Mouse (Mus musculus): ENCODE data around the gene Adh6a. TPM values are rescaled to one million over a fixed set of nuclear protein-coding genes. Genes with fewer than 3 reads are reported as not detected.

The Adh6a gene
- polyA plus RNA-seq, 1 experiment from 2014 or later = not detected

DNA sequence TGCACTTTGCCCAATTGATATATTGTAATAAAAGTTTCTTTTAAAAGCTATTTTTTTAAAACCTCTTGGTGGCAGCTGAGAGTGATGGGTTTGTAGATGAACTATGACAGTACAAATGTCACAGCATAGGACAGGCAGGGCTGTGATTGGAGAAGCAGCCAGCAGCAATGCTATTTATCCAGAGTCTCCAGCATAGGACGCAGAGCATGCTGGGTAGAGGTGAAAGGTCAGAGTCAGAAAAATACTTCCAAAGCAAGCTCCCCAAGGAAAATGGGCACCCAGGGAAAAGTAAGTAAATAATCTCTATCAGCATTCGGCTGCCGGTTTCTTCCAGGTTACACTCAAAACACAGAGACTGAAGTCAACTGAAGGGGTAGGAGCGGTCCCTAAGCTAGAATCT lies 60.8 kb downstream of the Adh6a start:
- ATAC-seq = no peak
- 83% methylated on average over 4 of the region's 4 CpGs for WGBS
- H3K4me1 ChIP-seq (replicated peaks) = no peaks in the 10 kb centered on the region

GRCm38 (mm10) chr3:138375148-138375547 lies 62.1 kb downstream of the Adh6a start:
- no peak for ATAC-seq
- 89% methylated on average over 2 of the region's 2 CpGs for WGBS

More for the DNA sequence above, 60.8 kb downstream of the Adh6a start:
- no peaks in the 10 kb centered on the region for H3K36me3 ChIP-seq
- H3K9ac ChIP-seq (replicated peaks) = no peak overlapping the region
- no peak overlapping the region for H3K4me3 ChIP-seq (replicated peaks)
- H3K4me2 ChIP-seq (replicated peaks) = no peak overlapping the region
- no peaks in the 10 kb centered on the region for H3K9me3 ChIP-seq
- no peaks in the 10 kb centered on the region for H3K27me3 ChIP-seq
- H3K27ac ChIP-seq = no peak overlapping the region

More at GRCm38 (mm10) chr3:138375148-138375547, 62.1 kb downstream of the Adh6a start:
- H3K27me3 ChIP-seq = no peaks in the 10 kb centered on the region
- H3K9me3 ChIP-seq = no peaks in the 10 kb centered on the region
- no peaks in the 10 kb centered on the region for H3K36me3 ChIP-seq
- no peak overlapping the region for H3K4me3 ChIP-seq (replicated peaks)
- no peaks in the 10 kb centered on the region for H3K4me1 ChIP-seq (replicated peaks)
- H3K4me2 ChIP-seq (replicated peaks) = no peak overlapping the region
- no peak overlapping the region for H3K9ac ChIP-seq (replicated peaks)
- H3K27ac ChIP-seq = no peak overlapping the region

Other genes with a start within 250 kb of the Adh6a start
- 0.03 and 0.05 TPM in 2 replicates for gene 1110002E22Rik, start 248.2 kb upstream of the Adh6a start, polyA plus RNA-seq (2015; fragmentation: Nextera tagmentation; extraction: Ambion mirVana)
- gene Gm5105, start 245.9 kb upstream of the Adh6a start, polyA plus RNA-seq (2015; fragmentation: Nextera tagmentation; extraction: Ambion mirVana) = not detected in 2 replicates
- 8.9 and 9.3 TPM in 2 replicates for gene Trmt10a, start 169.8 kb upstream of the Adh6a start, polyA plus RNA-seq (2015; fragmentation: Nextera tagmentation; extraction: Ambion mirVana)
- gene Mttp, start 168.3 kb upstream of the Adh6a start, polyA plus RNA-seq (2015; fragmentation: Nextera tagmentation; extraction: Ambion mirVana) = 10.3 and 11.9 TPM in 2 replicates
- not detected in 2 replicates for gene 4930579F01Rik, start 119.5 kb upstream of the Adh6a start, polyA plus RNA-seq (2015; fragmentation: Nextera tagmentation; extraction: Ambion mirVana)
- gene Adh7, start 95.5 kb upstream of the Adh6a start, polyA plus RNA-seq (2015; fragmentation: Nextera tagmentation; extraction: Ambion mirVana) = 0.46 and 0.66 TPM in 2 replicates
- gene Adh1, start 52.3 kb upstream of the Adh6a start, polyA plus RNA-seq (2015; fragmentation: Nextera tagmentation; extraction: Ambion mirVana) = 0.81 and 0.97 TPM in 2 replicates
- 0.17 and 0.40 TPM in 2 replicates for gene Adh6b, start 28.5 kb downstream of the Adh6a start, polyA plus RNA-seq (2015; fragmentation: Nextera tagmentation; extraction: Ambion mirVana)
- gene Adh4, start 102.2 kb downstream of the Adh6a start, polyA plus RNA-seq (2015; fragmentation: Nextera tagmentation; extraction: Ambion mirVana) = not detected in 2 replicates
- 243 and 250 TPM in 2 replicates for gene Adh5, start 129.8 kb downstream of the Adh6a start, polyA plus RNA-seq (2015; fragmentation: Nextera tagmentation; extraction: Ambion mirVana)
- 43.4 and 46.6 TPM in 2 replicates for gene Metap1, start 176.2 kb downstream of the Adh6a start, polyA plus RNA-seq (2015; fragmentation: Nextera tagmentation; extraction: Ambion mirVana)
- 343 and 393 TPM in 2 replicates for gene Eif4e, start 212.9 kb downstream of the Adh6a start, polyA plus RNA-seq (2015; fragmentation: Nextera tagmentation; extraction: Ambion mirVana)